Mouse (Mus musculus) liver, postnatal 0 days (tissue): ENCODE measurements around the gene Pcbp4. TPM values are rescaled to one million over a fixed set of nuclear protein-coding genes. Genes with fewer than 3 reads are reported as not detected.

Experiments used
- ATAC-seq: fragments of 200-750 bp; cut with Nextera tagmentation; 2 replicates; pipeline ENCODE4 v1.8.0; 2017; ENCODE audit warnings: mild to moderate bottlenecking, moderate library complexity
- DNase-seq: peaks from one replicate; pipeline ENCODE4 v3.0.0-alpha.2; 2016
- H3K27ac ChIP-seq: fragments of 300-500 bp; sonication (generic); 2 replicates; pipeline ENCODE4 v1.5.1; 2014; ENCODE audit warnings: antibody characterized with exemption, moderate library complexity, mild to moderate bottlenecking, low read depth
- H3K27me3 ChIP-seq: fragments of 300-500 bp; sonication (generic); 2 replicates; pipeline ENCODE4 v1.6.1; 2014; ENCODE audit warnings: low read length, control low read depth, mixed read lengths; ENCODE audit not compliant: insufficient read depth
- H3K36me3 ChIP-seq: fragments of 300-500 bp; sonication (generic); replicated peaks from 2 replicates; pipeline ENCODE4 v1.6.1; 2014; ENCODE audit warnings: mild to moderate bottlenecking, control low read depth, low read length, moderate library complexity, mixed read lengths; ENCODE audit not compliant: insufficient read depth
- H3K4me1 ChIP-seq: fragments of 300-500 bp; sonication (generic); 2 replicates; pipeline ENCODE4 v1.6.1; 2014; ENCODE audit warnings: antibody characterized with exemption, mild to moderate bottlenecking, control low read depth; ENCODE audit not compliant: insufficient read depth
- H3K4me2 ChIP-seq: fragments of 300-500 bp; sonication (generic); 2 replicates; pipeline ENCODE4 v1.6.1; 2014; ENCODE audit warnings: low read depth, mild to moderate bottlenecking, low read length, moderate library complexity, mixed read lengths
- H3K4me3 ChIP-seq: fragments of 300-500 bp; sonication (generic); 2 replicates; pipeline ENCODE4 v1.5.1; 2014; ENCODE audit warnings: low read depth, low read length
- H3K9ac ChIP-seq: fragments of 300-500 bp; sonication (generic); replicated peaks from 2 replicates; pipeline ENCODE4 v1.6.1; 2014; ENCODE audit warnings: mild to moderate bottlenecking, moderate library complexity
- H3K9me3 ChIP-seq: fragments of 300-500 bp; sonication (generic); 2 replicates; pipeline ENCODE4 v1.6.1; 2016; ENCODE audit warnings: mild to moderate bottlenecking, control low read depth, low read length, mixed read lengths
- CTCF ChIP-seq: sonication (generic); IDR thresholded peaks from 2 replicates; pipeline ENCODE4 v1.5.1; 2016; ENCODE audit warnings: antibody characterized with exemption, low read depth
- EP300 ChIP-seq: IDR thresholded peaks from 2 replicates; pipeline ENCODE4 v1.6.1; 2016; ENCODE audit warnings: antibody characterized with exemption, low read depth, mild to moderate bottlenecking
- WGBS: fragments of 180-500 bp; shearing (Covaris S2); extraction: QIAGEN DNeasy Blood & Tissue Kit; methylation state at CpG from one replicate; pipeline ENCODE4 v1.1.7; 2014; ENCODE audit not compliant: insufficient replicate concordance; 5-methylcytosine and 5-hydroxymethylcytosine counted together
- polyA plus RNA-seq: library from polyadenylated mRNA; unstranded; fragments of >200 nt; fragmentation: Nextera tagmentation; extraction: Ambion mirVana; gene quantifications from 2 replicates; pipeline ENCODE4 v1.2.1, GENCODE M21; 2015

The Pcbp4 gene
- polyA plus RNA-seq, 1 experiment from 2014 or later, result 4.9 TPM

- Histone ChIP-seq H3K27ac (no peak overlapping the region), H3K4me2 (peak overlapping the region; percentile 81), H3K4me1 (0 out of 2 replicates have a peak, but pooled peaks cover 9% of the 10 kb centered on the region), H3K9ac (peak overlapping the region; percentile 51), H3K4me3 (peak overlapping the region; percentile 53), H3K9me3 (no peaks in the 10 kb centered on the region), H3K27me3 (peaks cover 24% of the 10 kb centered on the region), H3K36me3 (no peaks in the 10 kb centered on the region)
- TF ChIP-seq EP300 (no peak), CTCF (no peak)
- ATAC-seq, result peak; percentile 51; the same call in 1 of the 2 replicates
- no peak for DNase-seq
- 3% methylated on average over 85 of the region's 99 CpGs for WGBS
Observed at GRCm38 (mm10) chr9:106464751-106465541, 11.9 kb downstream of the Pcbp4 start.

- H3K36me3 ChIP-seq, result no peaks in the 10 kb centered on the region
- no peak for ATAC-seq
- TF ChIP-seq EP300 (no peak), CTCF (no peak)
- H3K9ac ChIP-seq, result peak within 1 kb of the TSS; percentile 51
- no peak within 1 kb of the TSS for H3K27ac ChIP-seq
- H3K9me3 ChIP-seq, result no peaks in the 10 kb centered on the region
- DNase-seq, result no peak
- peaks cover 24% of the 10 kb centered on the region for H3K27me3 ChIP-seq
- H3K4me2 ChIP-seq, result peak within 1 kb of the TSS; percentile 81
- H3K4me1 ChIP-seq, result 0 out of 2 replicates have a peak, but pooled peaks cover 9% of the 10 kb centered on the region
- peak within 1 kb of the TSS; percentile 53 for H3K4me3 ChIP-seq
- WGBS, result 36% methylated on average over 23 of the region's 26 CpGs
Observed at GRCm38 (mm10) chr9:106465571-106466200, 12.6 kb downstream of the Pcbp4 start, which contains the start of gene Gpr62. Gene Gpr62 (minus strand): TSS chr9:106465938.

DNA sequence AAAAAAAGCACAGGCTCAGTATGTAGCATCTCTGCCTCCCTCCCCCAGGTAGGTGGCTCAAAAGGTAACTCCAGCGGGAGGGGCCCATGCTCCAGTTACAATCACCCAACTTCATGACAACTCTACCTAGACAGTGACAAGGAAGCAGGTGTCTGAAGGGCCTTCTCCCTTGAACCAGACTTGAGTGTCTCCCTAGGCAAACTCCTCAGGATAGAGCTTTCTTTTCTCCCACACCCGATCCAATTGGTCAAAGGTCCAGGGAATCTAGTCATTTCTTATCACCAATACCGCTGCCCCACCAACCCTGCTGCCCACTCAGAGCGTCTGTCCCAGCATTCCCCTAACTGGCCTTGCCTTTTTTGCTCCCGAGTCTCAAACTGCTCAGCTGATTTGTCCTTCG lies 13.6 kb downstream of the Pcbp4 start:
- Histone ChIP-seq H3K27ac (no peak overlapping the region), H3K27me3 (peaks cover 24% of the 10 kb centered on the region), H3K4me2 (no peak overlapping the region), H3K4me3 (no peak overlapping the region), H3K9me3 (no peaks in the 10 kb centered on the region), H3K4me1 (0 out of 2 replicates have a peak, but pooled peaks cover 9% of the 10 kb centered on the region), H3K9ac (no peak overlapping the region), H3K36me3 (no peaks in the 10 kb centered on the region)
- TF ChIP-seq CTCF, result no peak
- TF ChIP-seq EP300, result no peak
- ATAC-seq (no peak), DNase-seq (no peak)
- 77% methylated on average over 6 of the region's 6 CpGs for WGBS

DNA sequence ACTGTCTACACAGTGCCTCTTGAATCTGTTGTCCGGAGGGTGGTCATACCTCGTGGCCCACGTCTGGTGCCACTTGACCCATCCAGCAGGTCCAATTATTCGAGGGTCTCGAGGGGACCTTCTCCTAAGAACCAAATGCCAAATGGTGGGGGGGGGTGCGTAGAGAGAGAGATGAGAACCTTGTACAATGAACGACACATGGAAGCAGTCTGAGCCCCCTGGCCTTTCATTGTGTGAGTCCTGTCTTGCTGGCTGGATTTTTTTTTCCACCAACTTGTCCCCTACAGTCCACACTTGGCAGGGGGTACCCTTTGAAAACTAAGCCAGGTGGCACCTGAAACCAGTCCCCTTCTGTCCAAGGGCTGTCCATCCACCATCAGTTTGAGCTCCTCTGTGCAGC lies 14.7 kb downstream of the Pcbp4 start:
- ATAC-seq, result no peak
- 80% methylated on average over 7 of the region's 7 CpGs for WGBS
- H3K36me3 ChIP-seq, result no peaks in the 10 kb centered on the region

GRCm38 (mm10) chr9:106469317-106469716 lies 16.2 kb downstream of the Pcbp4 start:
- no peaks in the 10 kb centered on the region for H3K9me3 ChIP-seq
- H3K27ac ChIP-seq, result no peak overlapping the region
- H3K4me2 ChIP-seq, result no peak overlapping the region
- ATAC-seq (no peak), DNase-seq (no peak)
- 0 out of 2 replicates have a peak, but pooled peaks cover 9% of the 10 kb centered on the region for H3K4me1 ChIP-seq
- TF ChIP-seq CTCF, result peak; percentile 20; the same call in 1 of the 2 replicates
- no peak for TF ChIP-seq EP300
- no peak overlapping the region for H3K9ac ChIP-seq
- H3K4me3 ChIP-seq, result no peak overlapping the region
- H3K36me3 ChIP-seq, result no peaks in the 10 kb centered on the region
- peaks cover 20% of the 10 kb centered on the region for H3K27me3 ChIP-seq
- WGBS, result 40% methylated on average over 6 of the region's 6 CpGs

More for the DNA sequence above, 14.7 kb downstream of the Pcbp4 start:
- Histone ChIP-seq H3K9me3 (no peaks in the 10 kb centered on the region), H3K27ac (no peak overlapping the region), H3K9ac (no peak overlapping the region), H3K27me3 (peaks cover 24% of the 10 kb centered on the region), H3K4me1 (0 out of 2 replicates have a peak, but pooled peaks cover 9% of the 10 kb centered on the region), H3K4me2 (no peak overlapping the region), H3K4me3 (no peak overlapping the region)
- TF ChIP-seq CTCF (no peak), EP300 (no peak)
- DNase-seq, result no peak

GRCm38 (mm10) chr9:106469776-106470175 lies 16.7 kb downstream of the Pcbp4 start:
- no peak for TF ChIP-seq EP300
- TF ChIP-seq CTCF, result no peak
- Histone ChIP-seq H3K4me2 (no peak overlapping the region), H3K4me3 (no peak overlapping the region), H3K27ac (no peak overlapping the region), H3K9me3 (no peaks in the 10 kb centered on the region), H3K27me3 (peaks cover 15% of the 10 kb centered on the region), H3K4me1 (0 out of 2 replicates have a peak, but pooled peaks cover 7% of the 10 kb centered on the region), H3K36me3 (no peaks in the 10 kb centered on the region), H3K9ac (no peak overlapping the region)
- ATAC-seq (no peak), DNase-seq (no peak)
- 37% methylated on average over 9 of the region's 9 CpGs for WGBS
